Mouse (Mus musculus) thymus, adult 2 months (tissue): ENCODE measurements around the gene Wrnip1.

Source experiments
- CTCF ChIP-seq: fragments of 200-500 bp; IDR thresholded peaks from 2 replicates; pipeline ENCODE4 v1.5.1; 2012; ENCODE audit warnings: mild to moderate bottlenecking, control low read depth, low read length, moderate library complexity, borderline replicate concordance; ENCODE audit not compliant: control insufficient read depth, poor library complexity, insufficient read depth; ENCODE audit errors: extremely low read depth
- POLR2A ChIP-seq: fragments of 200-500 bp; IDR thresholded peaks from 2 replicates; pipeline ENCODE4 v1.6.1; 2012; ENCODE audit warnings: mild to moderate bottlenecking, low read length, control low read depth, moderate library complexity; ENCODE audit not compliant: control insufficient read depth, poor library complexity, insufficient read depth; ENCODE audit errors: extremely low read depth

GRCm38 (mm10) chr13:32802259-32803081, 632 bp downstream of the Wrnip1 start, which contains the start of gene D930007J09Rik:
- TF ChIP-seq POLR2A: no peak
- TF ChIP-seq CTCF: no peak
